Mouse (Mus musculus) left cerebral cortex, adult 18-20 months (tissue): ENCODE measurements at regions not wholly inside any gene's neighbourhood (a gene's known extent, or its start where the extent isn't known, plus 50 kb on each side); places are given as distances from the start of the nearest gene placed in this dataset.

Experiments
- microRNA-seq, 2 experiments: library from miRNA; unstranded; fragments of <30 nt; microRNA quantifications; one replicate each; pipeline ENCODE4 v1.2.0; 2021

Small RNA genes in the stretch of these regions (microRNA-seq; reads per million reads assigned to microRNA genes)
- 0 reads per million in 2 experiments for gene Gm22406
- 0 reads per million in 2 experiments for gene Mir6390
